20 mouse cellular contexts compared by ENCODE assay signal in the genomic region with DNA sequence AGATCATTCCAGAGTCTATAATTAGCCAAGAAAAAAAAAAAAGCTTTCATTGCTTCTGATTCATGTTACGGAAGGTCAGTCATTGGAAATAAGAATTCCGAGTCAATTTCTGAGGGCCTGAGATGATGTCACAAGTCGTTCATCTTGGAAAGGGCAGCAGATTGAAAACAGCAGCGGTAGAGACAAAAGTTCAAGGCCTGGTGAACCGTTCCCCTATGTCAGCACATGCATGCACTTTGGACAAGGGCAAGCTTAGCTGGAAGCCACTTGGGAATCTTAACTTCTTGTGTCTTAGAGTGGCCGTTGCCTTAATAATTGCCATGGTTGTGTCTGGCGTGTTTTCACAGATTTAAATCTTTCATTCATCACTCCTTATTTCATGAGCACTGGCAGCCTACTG.
DNase-seq lines count a peak whose midpoint lies in the region; ATAC-seq and TF ChIP-seq lines count a peak whose summit lies in the region.
"Had no signal": no experiment of that assay in that cellular context is flagged by ENCODE, and none has a peak within 500 bp of the region (broad histone marks: within the 10 kb centered on the region; RNA-seq: fewer than 3 reads in every experiment).

No protein-coding gene starts in this region.

- no peak for ATAC-seq in midbrain, embryonic 11.5 days (ENCODE audit: low FRiP score)
- no peak for ATAC-seq in midbrain, embryonic 13.5 days
- ATAC-seq: forebrain, embryonic 16.5 days; intestine, embryonic 15.5 days had no signal

- 52% methylated on average over 7 of the region's 7 CpGs for WGBS in kidney, adult 2 months
- 93% methylated on average over 7 of the region's 7 CpGs for WGBS in midbrain, embryonic 11.5 days
- 87% methylated on average over 7 of the region's 7 CpGs for WGBS in midbrain, embryonic 13.5 days

- H3K4me3 ChIP-seq in kidney, adult 2 months (ENCODE audit: insufficient read depth, low read depth, low read length), result no peak overlapping the region
- H3K4me3 ChIP-seq in midbrain, embryonic 11.5 days (ENCODE audit: low read depth, low read length), result no peak overlapping the region
- H3K4me3 ChIP-seq in midbrain, embryonic 13.5 days (replicated peaks), result no peak overlapping the region
- H3K4me3 ChIP-seq: embryonic facial prominence, embryonic 13.5 days; forebrain, embryonic 12.5 days; heart, adult 2 months; heart, embryonic 15.5 days; hindbrain, embryonic 10.5 days; intestine, embryonic 15.5 days had no signal

- no peak for TF ChIP-seq POLR2A in kidney, adult 2 months (IDR thresholded peaks at IDR 0.05; ENCODE audit: low read depth, low read length)

- H3K9ac ChIP-seq in midbrain, embryonic 11.5 days (ENCODE audit: low read length), result no peak overlapping the region
- no peak overlapping the region for H3K9ac ChIP-seq in midbrain, embryonic 13.5 days (replicated peaks)
- H3K9ac ChIP-seq: embryonic facial prominence, embryonic 13.5 days; forebrain, embryonic 12.5 days; heart, embryonic 15.5 days; hindbrain, embryonic 14.5 days; intestine, embryonic 15.5 days had no signal

- no peak overlapping the region for H3K4me2 ChIP-seq in midbrain, embryonic 11.5 days
- H3K4me2 ChIP-seq in midbrain, embryonic 13.5 days (replicated peaks), result no peak overlapping the region
- H3K4me2 ChIP-seq: embryonic facial prominence, embryonic 13.5 days; forebrain, embryonic 12.5 days; heart, embryonic 11.5 days; heart, embryonic 15.5 days; hindbrain, embryonic 14.5 days; intestine, embryonic 15.5 days had no signal

- H3K9me3 ChIP-seq in midbrain, embryonic 11.5 days (ENCODE audit: control insufficient read depth, low read length), result no peaks in the 10 kb centered on the region
- H3K9me3 ChIP-seq in midbrain, embryonic 13.5 days, result no peaks in the 10 kb centered on the region
- H3K9me3 ChIP-seq: embryonic facial prominence, embryonic 13.5 days; forebrain, embryonic 12.5 days; heart, embryonic 15.5 days; hindbrain, embryonic 10.5 days; intestine, embryonic 15.5 days had no signal

- no peaks in the 10 kb centered on the region for H3K36me3 ChIP-seq in kidney, adult 2 months (ENCODE audit: control insufficient read depth, insufficient read depth, low read length)
- H3K36me3 ChIP-seq in midbrain, embryonic 11.5 days (ENCODE audit: control insufficient read depth, insufficient read depth, low read length), result no peaks in the 10 kb centered on the region
- H3K36me3 ChIP-seq in midbrain, embryonic 13.5 days, result no peaks in the 10 kb centered on the region
- H3K36me3 ChIP-seq: embryonic facial prominence, embryonic 13.5 days; forebrain, embryonic 12.5 days; heart, embryonic 15.5 days; hindbrain, embryonic 10.5 days; intestine, embryonic 15.5 days had no signal

- 0 out of 2 replicates have a peak, but pooled peaks cover 2% of the 10 kb centered on the region for H3K4me1 ChIP-seq in kidney, adult 2 months (ENCODE audit: control insufficient read depth, insufficient read depth, low read length)
- H3K4me1 ChIP-seq in midbrain, embryonic 11.5 days (ENCODE audit: control insufficient read depth, insufficient read depth, low read length), result peaks cover under 1% of the 10 kb centered on the region; the same call in 1 of the 2 replicates
- peaks cover 2% of the 10 kb centered on the region; the same call in 1 of the 2 replicates for H3K4me1 ChIP-seq in midbrain, embryonic 13.5 days (replicated peaks)
- H3K4me1 ChIP-seq: heart, embryonic 15.5 days; intestine, embryonic 15.5 days had no signal

- no peak overlapping the region for H3K27ac ChIP-seq in kidney, adult 2 months (ENCODE audit: insufficient read depth, low read depth, low read length)
- H3K27ac ChIP-seq in midbrain, embryonic 11.5 days (ENCODE audit: low read depth, low read length), result no peak overlapping the region
- no peak overlapping the region for H3K27ac ChIP-seq in midbrain, embryonic 13.5 days
- H3K27ac ChIP-seq: embryonic facial prominence, embryonic 13.5 days; forebrain, embryonic 12.5 days; heart, adult 2 months; heart, embryonic 15.5 days; hindbrain, embryonic 10.5 days; hindbrain, embryonic 14.5 days; intestine, embryonic 15.5 days had no signal

- no peaks in the 10 kb centered on the region for H3K27me3 ChIP-seq in kidney, adult 2 months (replicated peaks; ENCODE audit: control insufficient read depth, insufficient read depth, low read length)
- H3K27me3 ChIP-seq in midbrain, embryonic 11.5 days (ENCODE audit: control insufficient read depth, insufficient read depth, low read length), result no peaks in the 10 kb centered on the region
- no peaks in the 10 kb centered on the region for H3K27me3 ChIP-seq in midbrain, embryonic 13.5 days
- H3K27me3 ChIP-seq: embryonic facial prominence, embryonic 13.5 days; forebrain, embryonic 12.5 days; heart, embryonic 15.5 days; intestine, embryonic 15.5 days had no signal

- DNase-seq in kidney, adult 2 months, result peak; percentile 63
- no peak for DNase-seq in kidney, postnatal 4 days
- peak; percentile 77 for DNase-seq in midbrain, embryonic 11.5 days (ENCODE audit: low spot score, missing footprints)
- DNase-seq in adrenal gland, postnatal 14 days, result peak; percentile 52
- DNase-seq in frontal cortex, postnatal 10 days (ENCODE audit: low spot score in 2 of 2), result no peak
- DNase-seq: cerebellum, adult 18-20 months; cerebellum, adult 9-11 months; cerebellum, postnatal 36 days; gastrocnemius, postnatal 14 days; heart, adult 2 months; heart, postnatal 14 days had no signal

- no peak for TF ChIP-seq CTCF in kidney, adult 2 months (conservative IDR thresholded peaks at IDR 0.05; ENCODE audit: insufficient read depth, insufficient read length, low read depth, low read length)

Comparison
In these comparisons a context has a peak if more than half of its experiments do, and no peak if none do; other contexts are left out.
1. DNase-seq: peak in kidney, adult 2 months (single experiment), midbrain, embryonic 11.5 days (single experiment) and adrenal gland, postnatal 14 days (single experiment); none in kidney, postnatal 4 days (0 of 2) and frontal cortex, postnatal 10 days (0 of 2).